Mouse (Mus musculus): ENCODE data around the gene Tnrc6a.
"Not testable (repeated sequence)": the region's sequence is repeated elsewhere in the genome, so short reads cannot be mapped to it uniquely, and the experiment has no call there.

Tnrc6a gene

DNA sequence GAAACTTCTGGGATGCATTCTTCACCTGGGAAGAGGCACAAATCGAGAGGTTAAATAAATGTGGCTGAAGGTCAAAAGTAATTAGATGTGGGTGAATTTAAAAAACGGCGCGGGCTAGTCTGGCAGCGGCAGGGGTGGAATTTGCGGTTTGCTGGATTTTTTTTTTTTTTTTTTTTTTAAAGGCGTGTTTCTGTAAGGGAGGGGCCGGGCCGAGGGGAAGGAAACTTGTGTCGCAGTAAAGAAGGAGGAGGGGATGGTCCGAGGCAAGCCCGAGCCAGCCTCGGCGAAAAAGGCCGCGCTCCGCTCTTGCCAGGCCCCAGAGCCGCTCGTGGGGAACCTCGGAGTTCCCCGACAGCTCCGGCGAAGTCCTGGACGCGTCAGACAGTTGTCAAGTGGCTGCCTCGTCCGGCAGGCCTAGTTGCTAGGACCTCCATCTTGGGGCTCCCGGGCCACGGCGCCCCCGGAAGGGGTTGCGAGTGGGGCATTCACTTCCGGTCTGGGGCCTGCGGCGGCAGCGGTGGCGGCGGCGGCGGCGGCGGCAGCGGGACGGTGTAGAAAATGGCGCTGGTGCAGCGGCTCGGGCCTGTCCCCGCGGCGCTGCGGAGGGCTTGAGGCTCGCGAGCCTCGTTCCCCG lies at the start of gene Tnrc6a:
TSS of gene Tnrc6a (plus strand) at position 221 of the 634 bp plus-strand sequence.
- DNase-seq (ENCODE audit: low read depth) = peak; percentile 79

- DNase-seq (ENCODE audit: low read depth) = no peak
Observed at GRCm38 (mm10) chr7:123082236-123082635, 41.4 kb upstream of the Tnrc6a start.

DNA sequence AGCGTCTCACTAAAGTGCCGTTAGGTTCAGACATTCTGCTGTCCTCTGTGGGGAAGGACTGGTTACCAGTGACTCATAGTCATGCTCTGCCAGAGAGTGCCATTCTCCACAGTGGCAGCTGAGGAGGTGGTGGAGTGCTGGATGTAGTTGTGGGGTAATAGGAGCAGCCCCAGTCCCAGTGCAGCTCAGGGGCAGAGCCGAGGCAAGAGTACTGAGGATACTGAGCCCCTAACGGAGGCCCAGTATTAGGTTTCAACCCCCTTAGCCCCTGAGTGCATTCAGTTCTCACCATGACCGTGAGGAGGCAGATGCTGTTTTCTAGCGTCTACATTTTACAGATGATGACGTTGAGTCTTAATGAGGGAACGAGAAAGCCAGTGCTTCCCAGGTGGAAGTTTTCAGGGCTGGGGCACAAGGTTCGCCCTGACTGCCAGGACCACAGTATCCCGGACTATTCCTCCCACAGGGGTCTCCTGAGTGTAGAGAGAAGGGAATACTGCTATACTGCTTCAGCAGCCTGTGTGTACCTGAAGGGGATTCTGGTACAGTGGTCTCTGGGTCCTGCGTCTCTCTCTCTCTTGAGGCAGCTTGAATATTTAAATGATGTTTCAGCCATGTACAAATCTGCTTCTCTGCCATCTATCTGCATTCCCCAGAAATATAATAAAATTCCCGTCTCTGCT lies 40.1 kb upstream of the Tnrc6a start:
- no peak for DNase-seq (ENCODE audit: low read depth)

DNA sequence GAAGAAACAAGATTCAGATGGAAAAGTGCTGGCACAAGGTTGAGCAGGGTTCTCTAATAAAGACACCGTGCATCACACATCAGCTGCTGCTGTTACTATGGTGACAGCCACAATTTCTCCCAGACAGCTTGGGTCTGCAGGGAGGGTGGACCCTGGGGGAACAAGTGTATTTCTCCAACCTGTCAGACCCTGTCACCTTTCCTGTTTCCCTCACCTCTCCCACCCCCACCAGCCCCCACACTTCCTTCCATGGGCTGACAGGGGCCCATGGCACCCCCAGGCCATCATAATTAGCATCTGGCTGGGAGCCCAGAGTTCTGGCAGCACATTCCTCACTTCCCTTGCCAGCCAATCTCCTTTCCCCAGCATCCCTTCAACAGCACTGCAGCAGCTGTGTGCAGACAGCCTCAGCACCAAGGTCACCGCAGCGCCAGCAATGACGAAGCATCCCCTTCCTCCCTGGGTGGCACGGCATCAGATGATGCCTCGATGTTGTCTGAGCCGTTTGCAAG lies 39.4 kb upstream of the Tnrc6a start:
- no peak for DNase-seq (ENCODE audit: low read depth)

GRCm38 (mm10) chr7:123084708-123085107 lies 39.0 kb upstream of the Tnrc6a start:
- DNase-seq (ENCODE audit: low read depth) = no peak

- no peak for DNase-seq (ENCODE audit: low read depth)
Observed at GRCm38 (mm10) chr7:123088920-123089319, 34.8 kb upstream of the Tnrc6a start.

DNA sequence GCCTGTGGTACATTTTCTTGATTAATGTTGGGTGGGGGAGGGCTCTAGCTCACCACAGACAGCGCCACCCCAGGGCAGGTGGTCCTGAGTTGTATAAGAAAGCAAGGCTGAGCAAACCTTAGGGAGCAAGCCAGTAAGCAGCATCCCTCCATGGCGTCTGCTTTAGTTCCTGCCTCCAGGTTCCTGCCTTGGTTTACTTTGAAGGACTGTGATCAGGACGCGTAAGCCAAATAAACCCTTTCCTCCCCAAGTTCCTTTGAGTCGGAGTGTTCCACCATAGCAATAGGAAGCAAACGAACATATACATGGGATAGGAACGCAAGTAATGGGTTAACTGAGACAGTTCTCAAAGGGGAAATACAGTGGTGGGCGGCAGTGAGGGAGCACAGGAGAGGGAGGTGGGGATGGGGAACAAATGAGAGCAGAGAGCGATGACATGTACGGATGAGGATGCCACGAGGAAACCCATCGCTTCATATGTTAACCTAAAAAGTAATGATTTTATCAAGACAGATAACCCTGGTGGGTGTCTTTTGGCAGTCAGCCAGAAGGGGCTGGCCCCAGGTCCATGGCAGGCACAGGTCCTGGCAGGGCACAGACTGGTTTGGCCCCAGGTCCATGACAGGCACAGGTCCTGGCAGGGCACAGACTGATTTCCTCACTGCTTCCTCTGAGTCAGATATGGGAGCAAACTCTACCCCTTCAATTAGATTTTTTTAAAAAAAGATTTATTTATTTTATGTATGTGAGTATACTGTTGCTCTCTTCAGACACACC lies 27.2 kb upstream of the Tnrc6a start:
- DNase-seq (ENCODE audit: low read depth) = no peak

GRCm38 (mm10) chr7:123097891-123098750 lies 25.6 kb upstream of the Tnrc6a start:
- DNase-seq (ENCODE audit: low read depth) = peak; percentile 84

GRCm38 (mm10) chr7:123101295-123101694 lies 22.4 kb upstream of the Tnrc6a start:
- DNase-seq (ENCODE audit: low read depth) = no peak

- not testable (repeated sequence) for DNase-seq (ENCODE audit: low read depth)
Observed at GRCm38 (mm10) chr7:123105381-123105780, 18.3 kb upstream of the Tnrc6a start.

GRCm38 (mm10) chr7:123105906-123106305 lies 17.8 kb upstream of the Tnrc6a start:
- DNase-seq (ENCODE audit: low read depth) = no peak

- no peak for DNase-seq (ENCODE audit: low read depth)
Observed at GRCm38 (mm10) chr7:123106326-123106725, 17.4 kb upstream of the Tnrc6a start.

DNA sequence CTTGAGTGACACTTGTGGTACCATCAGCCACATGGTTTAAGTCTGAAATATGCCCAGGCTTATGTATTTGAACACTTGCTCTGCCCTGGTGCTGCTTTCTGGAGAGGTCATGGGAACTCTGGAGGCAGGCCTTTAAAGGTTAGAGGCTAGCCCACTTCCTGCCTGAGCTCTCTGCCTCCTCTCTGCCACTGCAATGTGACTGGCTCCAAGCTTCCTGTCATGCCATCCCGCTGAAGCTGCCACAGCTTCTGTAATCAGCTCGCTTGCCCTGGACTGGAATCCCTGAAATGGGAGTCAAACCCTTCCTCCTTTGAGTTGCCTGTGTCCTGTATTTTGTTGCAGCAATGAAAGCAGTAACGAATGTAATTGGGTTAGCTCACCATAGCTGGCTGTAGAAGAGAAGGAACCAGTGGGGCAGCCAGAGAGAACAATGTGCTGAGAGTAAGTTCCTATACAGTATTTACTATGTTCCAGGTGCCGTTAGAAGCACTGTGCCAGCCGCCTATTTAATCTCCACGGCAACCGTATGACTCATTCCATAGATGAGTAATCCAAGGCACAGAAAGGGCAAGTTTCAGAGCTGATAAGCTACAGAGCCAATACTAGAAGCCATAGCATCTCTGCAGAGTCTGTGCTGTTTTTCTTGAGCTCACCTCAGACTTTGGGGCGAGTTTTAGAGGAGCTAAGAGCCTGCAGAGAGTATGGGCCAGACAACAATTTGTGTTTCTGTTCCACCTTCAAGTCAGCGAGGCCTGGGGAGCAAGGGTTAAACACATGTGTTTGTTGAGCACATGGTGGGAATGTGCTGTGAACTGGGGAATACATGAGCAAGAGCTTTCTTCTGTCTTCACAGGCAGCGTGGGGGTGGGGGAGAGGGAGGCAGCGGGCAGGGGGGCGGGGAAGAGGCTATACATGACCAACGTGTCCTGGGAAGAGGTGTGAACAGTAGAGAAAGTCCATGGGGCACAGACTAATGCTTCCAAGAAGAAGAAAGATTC lies 15.3 kb upstream of the Tnrc6a start:
- DNase-seq (ENCODE audit: low read depth) = no peak

GRCm38 (mm10) chr7:123109361-123110000 lies 14.2 kb upstream of the Tnrc6a start:
- no peak for DNase-seq (ENCODE audit: low read depth)

DNA sequence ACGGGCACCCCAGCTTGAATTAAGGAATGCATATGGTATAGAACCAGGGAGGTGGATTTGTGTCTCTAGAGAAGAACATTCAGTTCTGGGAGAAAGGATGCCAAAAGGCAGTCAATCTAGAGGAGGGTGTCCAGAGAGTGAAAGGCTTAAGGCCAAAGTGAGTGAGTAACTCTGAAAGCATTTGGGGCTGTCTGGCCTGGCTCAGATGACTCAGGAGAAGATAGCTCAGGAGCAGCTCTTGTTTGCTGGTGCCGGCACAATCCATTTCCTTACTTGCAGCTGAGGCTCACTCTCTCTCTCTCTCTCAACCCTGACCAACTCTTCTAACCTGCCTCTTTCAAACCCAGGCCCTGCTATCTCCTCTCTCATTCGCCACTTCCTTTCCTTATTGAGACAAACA lies 13.6 kb upstream of the Tnrc6a start:
- DNase-seq (ENCODE audit: low read depth) = peak; percentile 82

- DNase-seq (ENCODE audit: low read depth) = no peak
Observed at GRCm38 (mm10) chr7:123113590-123113989, 10.1 kb upstream of the Tnrc6a start.

- DNase-seq (ENCODE audit: low read depth) = no peak
Observed at GRCm38 (mm10) chr7:123116799-123117198, 6.9 kb upstream of the Tnrc6a start.

- no peak for DNase-seq (ENCODE audit: low read depth)
Observed at GRCm38 (mm10) chr7:123117209-123117608, 6.5 kb upstream of the Tnrc6a start.

- DNase-seq (ENCODE audit: low read depth) = no peak
Observed at GRCm38 (mm10) chr7:123120516-123120915, 3.2 kb upstream of the Tnrc6a start.

GRCm38 (mm10) chr7:123124299-123124716 lies 623 bp downstream of the Tnrc6a start:
- DNase-seq (ENCODE audit: low read depth) = no peak
